Mouse (Mus musculus) urinary bladder, adult 18-20 months (tissue): ENCODE measurements at regions not wholly inside any gene's neighbourhood (a gene's known extent, or its start where the extent isn't known, plus 50 kb on each side); places are given as distances from the start of the nearest gene placed in this dataset.

ENCODE experiments used
- DNase-seq, 2 experiments: peaks; one replicate each; pipeline ENCODE4 v3.0.0; 2022; ENCODE audit warnings: low spot score in 2 of 2, mixed read lengths in 2 of 2

DNA sequence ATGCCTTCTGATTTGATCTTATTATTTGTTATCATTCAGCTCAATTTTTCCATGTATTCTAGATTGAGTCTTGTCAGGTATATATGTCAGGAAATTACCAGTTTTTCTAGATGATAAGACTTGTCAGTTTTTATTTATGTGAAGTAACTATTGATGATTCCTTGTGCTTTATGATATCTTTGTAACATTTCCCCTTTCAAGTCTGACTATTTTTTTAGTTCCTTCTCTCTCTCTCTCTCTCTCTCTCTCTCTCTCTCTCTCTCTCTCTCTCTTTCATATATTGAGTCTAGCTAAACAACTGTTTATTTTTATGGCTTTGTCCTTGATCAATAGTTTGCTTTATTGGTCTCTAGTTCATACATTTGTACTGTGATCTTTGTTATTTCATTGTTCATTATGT is 199.7 kb upstream of the Sema3a start:
- no peak for DNase-seq

- no peak for DNase-seq
These were observed 198.9 kb upstream of the Sema3a start for GRCm38 (mm10) chr5:12926289-12926688.

GRCm38 (mm10) chr5:12927247-12927646 is 198.0 kb upstream of the Sema3a start:
- DNase-seq = no peak

DNA sequence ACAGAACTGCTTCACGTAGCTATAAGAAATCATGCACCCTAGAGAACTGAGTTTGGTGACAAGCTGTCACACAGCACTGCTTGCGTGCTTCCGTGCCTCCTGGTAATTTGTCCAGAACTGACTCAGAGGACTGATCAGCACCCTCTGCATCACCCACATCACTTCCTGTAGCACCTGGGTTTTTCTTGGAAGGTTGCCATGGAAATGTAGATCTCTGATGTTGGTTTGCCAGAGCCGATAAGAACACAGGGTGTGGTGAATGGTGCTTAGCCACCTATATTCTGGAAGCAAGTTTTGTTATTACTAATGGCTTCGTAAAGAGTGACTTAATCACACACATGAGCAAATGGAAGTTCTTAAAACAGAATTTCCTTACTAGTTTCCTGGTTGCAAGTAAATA is 188.2 kb upstream of the Sema3a start:
- DNase-seq = peak in 1 of 2 experiments; percentile 26

DNA sequence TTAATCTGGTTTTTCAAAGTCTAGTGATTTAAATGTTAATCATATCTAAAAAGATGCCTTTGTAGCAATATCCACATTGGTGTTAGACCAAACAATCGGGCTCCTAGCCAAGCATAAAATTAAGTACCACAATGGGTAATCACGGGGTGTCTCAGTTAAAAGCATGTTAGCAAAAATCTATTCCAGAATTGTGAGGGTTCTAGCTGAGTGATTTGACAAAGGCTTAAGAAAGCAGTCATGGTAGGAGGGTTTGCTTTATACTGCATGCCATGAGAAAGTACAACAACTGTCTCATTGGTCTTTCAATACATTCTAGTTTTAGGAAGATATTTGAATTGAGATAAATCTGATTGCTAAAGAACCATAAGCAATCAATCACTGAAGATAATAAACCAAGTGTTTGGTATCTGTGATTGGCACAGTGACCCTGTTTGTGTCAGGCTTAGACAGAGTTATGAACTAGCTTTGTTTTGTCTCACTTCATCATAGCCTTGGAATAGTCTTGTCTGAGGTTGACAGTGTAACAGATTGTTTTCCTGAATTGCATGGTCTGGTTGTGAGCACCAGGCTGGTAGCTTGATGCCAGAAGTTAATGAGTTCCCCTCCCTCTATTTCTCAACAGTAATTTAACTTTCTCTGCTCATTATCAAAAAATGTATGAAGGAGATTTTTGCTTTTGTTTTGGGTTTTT is 186.9 kb upstream of the Sema3a start:
- no peak for DNase-seq

GRCm38 (mm10) chr5:12944554-12944953 is 180.7 kb upstream of the Sema3a start:
- no peak for DNase-seq

- DNase-seq = no peak
These were observed 176.7 kb upstream of the Sema3a start for GRCm38 (mm10) chr5:12948472-12948871.

DNA sequence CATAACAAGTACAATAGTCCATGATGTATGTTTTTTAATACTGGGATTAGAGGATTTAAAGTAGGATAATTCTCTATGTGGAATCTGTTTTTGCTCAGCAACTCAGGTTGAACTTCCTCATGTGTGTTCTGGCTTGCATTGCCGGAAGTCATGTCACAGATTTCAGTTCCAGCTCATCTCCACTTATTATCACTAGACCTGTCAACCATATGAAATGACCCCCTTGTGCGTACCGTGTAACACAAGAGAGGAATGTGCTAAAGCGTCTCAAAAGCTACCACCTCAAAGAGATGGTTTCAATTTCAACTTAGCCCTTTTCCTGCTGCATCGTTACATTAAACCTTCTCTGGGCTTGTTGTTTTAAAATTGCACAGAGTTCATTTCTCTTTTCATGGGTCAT is 154.2 kb upstream of the Sema3a start:
- DNase-seq = no peak

DNA sequence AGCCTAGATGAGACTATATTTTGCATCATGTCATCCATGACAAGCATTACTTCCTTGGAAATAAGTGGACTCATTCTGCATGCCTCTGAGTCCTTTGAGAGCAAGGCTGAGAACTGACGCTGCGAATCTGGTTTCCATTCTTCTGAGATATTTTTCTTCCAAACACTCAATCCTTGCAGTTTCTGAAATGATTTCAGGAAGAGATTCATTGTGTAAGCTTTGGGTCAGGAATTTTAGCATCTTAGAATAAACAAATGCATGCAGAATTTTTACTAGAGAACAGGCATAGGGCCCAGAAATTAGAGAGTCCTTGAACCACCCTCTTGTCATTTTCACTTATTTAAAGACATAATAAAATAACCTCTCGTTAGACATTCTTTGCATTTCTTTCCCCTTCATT is 151.5 kb upstream of the Sema3a start:
- DNase-seq = no peak

GRCm38 (mm10) chr5:12976015-12976742 is 149.0 kb upstream of the Sema3a start:
- DNase-seq = no peak

GRCm38 (mm10) chr5:12977875-12978274 is 147.3 kb upstream of the Sema3a start:
- DNase-seq = no peak

DNA sequence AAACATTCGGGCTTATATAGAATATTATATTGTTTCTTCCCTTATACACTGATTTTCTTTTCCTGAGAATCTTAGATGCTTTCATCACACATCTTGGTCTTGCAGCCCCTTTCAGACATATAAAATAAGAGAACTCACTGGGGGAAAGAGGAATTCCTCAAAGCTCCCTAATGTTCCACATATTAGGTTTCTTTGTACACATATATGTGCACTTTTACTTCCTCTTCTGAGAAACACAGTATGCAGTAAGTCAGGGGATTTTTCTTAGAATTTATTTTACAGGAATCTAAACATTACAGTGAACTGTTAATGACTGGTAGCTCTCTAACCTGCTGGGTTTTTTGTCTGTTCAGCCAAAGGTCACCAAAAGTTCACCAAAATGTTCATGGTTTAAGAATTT is 131.4 kb upstream of the Sema3a start:
- DNase-seq = no peak

- DNase-seq = no peak
These were observed 127.8 kb upstream of the Sema3a start for GRCm38 (mm10) chr5:12997440-12997839.

DNA sequence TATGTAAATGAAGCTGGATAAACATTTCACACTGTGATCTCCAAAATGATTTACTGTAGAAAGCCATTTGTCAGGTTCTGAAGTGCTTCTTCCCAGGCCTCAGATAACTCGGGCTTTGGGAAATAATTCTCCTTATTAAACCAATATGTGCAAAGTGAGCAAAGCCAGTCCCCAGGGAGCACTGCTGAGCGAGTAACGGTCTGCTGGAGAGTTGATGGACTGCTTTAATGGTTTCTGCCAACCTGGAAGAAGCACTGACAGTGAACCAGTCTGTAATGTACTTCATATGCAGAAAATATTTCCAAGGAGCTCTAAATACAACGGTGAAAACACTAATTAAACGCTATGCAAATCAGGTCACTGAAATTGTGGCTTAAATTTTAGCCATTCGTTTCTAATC is 118.1 kb upstream of the Sema3a start:
- no peak for DNase-seq

- DNase-seq = no peak
These were observed 102.9 kb upstream of the Sema3a start for GRCm38 (mm10) chr5:13022270-13022669.

- DNase-seq = no peak
These were observed 91.9 kb upstream of the Sema3a start for GRCm38 (mm10) chr5:13033332-13033731.

DNA sequence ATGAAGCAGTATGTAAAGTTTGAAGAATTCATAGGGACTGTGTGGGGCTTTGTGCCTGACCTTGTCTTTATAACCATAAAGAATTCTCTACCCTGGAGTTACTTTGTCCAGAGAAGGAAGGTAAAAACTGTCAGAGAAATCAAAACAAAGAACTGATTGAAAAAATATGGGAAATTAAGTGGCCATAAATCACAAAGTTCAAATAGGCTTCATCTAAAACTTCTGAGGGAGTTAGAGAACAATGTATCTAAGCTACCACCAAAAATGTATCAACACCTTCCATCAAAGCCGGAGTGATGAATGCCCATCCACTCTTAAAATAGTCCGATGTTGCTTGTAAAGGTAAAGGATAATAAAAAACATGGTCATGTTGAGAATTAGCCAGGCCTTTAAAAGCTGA is 89.1 kb upstream of the Sema3a start:
- no peak for DNase-seq

DNA sequence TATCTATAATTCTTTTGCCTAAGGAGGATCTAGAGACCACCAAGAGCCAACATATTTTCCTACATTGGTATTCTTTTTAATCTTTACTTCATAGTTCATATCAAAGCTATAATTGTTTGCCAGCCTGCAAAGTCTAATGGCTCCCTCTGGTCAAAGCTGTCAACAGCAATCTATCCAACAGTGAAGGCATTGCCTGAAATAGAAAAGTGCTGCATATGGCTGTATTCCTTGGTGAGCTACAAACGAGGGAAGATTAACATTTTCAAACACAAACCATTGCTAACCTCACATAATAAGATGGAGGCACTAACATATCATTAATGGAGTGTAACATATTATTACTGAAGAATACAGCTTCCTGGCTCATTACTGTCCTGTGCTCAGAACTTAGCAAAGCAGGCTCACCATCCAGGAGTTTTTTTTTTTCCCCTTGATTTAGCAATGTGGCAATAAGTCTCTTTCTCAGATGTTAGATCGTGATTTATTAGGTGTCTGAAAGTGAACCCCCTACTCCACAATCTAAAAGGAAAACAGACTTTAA is 66.3 kb upstream of the Sema3a start:
- DNase-seq = no peak

GRCm38 (mm10) chr5:13066942-13067341 is 58.3 kb upstream of the Sema3a start:
- DNase-seq = no peak
